Mouse (Mus musculus) heart, embryonic 11.5 days (tissue): ENCODE measurements around the gene Gm10715. TPM values are rescaled to one million over a fixed set of nuclear protein-coding genes. Genes with fewer than 3 reads are reported as not detected.
"Not testable (repeated sequence)": the region's sequence is repeated elsewhere in the genome, so short reads cannot be mapped to it uniquely, and the experiment has no call there.

Experiments
- ATAC-seq: fragments of 200-750 bp; cut with Nextera tagmentation; replicated peaks from 2 replicates; pipeline ENCODE4 v1.8.0; 2017; ENCODE audit warnings: moderate library complexity; ENCODE audit not compliant: insufficient number of reproducible peaks, low FRiP score, low TSS enrichment
- H3K27ac ChIP-seq: fragments of 300-500 bp; sonication (generic); 2 replicates; pipeline ENCODE4 v1.5.1; 2014; ENCODE audit warnings: mild to moderate bottlenecking, low read depth, low read length
- H3K27me3 ChIP-seq: fragments of 300-500 bp; sonication (generic); 2 replicates; pipeline ENCODE4 v1.6.1; 2014; ENCODE audit warnings: mild to moderate bottlenecking, low read length, mixed read lengths; ENCODE audit not compliant: control insufficient read depth, insufficient read depth
- H3K36me3 ChIP-seq: fragments of 300-500 bp; sonication (generic); 2 replicates; pipeline ENCODE4 v1.6.1; 2014; ENCODE audit warnings: mild to moderate bottlenecking, low read length, moderate library complexity, mixed read lengths; ENCODE audit not compliant: control insufficient read depth, insufficient read depth
- H3K4me1 ChIP-seq: fragments of 300-500 bp; sonication (generic); 2 replicates; pipeline ENCODE4 v1.6.1; 2014; ENCODE audit warnings: low read length; ENCODE audit not compliant: control insufficient read depth, insufficient read depth
- H3K4me2 ChIP-seq: fragments of 300-500 bp; sonication (generic); 2 replicates; pipeline ENCODE4 v1.6.1; 2014; ENCODE audit warnings: mild to moderate bottlenecking, moderate library complexity
- H3K4me3 ChIP-seq: fragments of 300-500 bp; sonication (generic); 2 replicates; pipeline ENCODE4 v1.5.1; 2014; ENCODE audit warnings: low read depth, low read length
- H3K9ac ChIP-seq: fragments of 300-500 bp; sonication (generic); 2 replicates; pipeline ENCODE4 v1.6.1; 2014; ENCODE audit warnings: mild to moderate bottlenecking, low read depth, low read length, moderate library complexity
- H3K9me3 ChIP-seq: fragments of 300-500 bp; sonication (generic); replicated peaks from 2 replicates; pipeline ENCODE4 v1.6.1; 2016; ENCODE audit warnings: low read length; ENCODE audit not compliant: control insufficient read depth
- WGBS: fragments of 180-500 bp; shearing (Covaris S2); extraction: QIAGEN DNeasy Blood & Tissue Kit; methylation state at CpG from one replicate; pipeline ENCODE4 v1.1.7; 2014; ENCODE audit not compliant: insufficient replicate concordance; 5-methylcytosine and 5-hydroxymethylcytosine counted together
- polyA plus RNA-seq: library from polyadenylated mRNA; unstranded; fragments of >200 nt; fragmentation: Nextera tagmentation; extraction: Ambion mirVana; gene quantifications from 2 replicates; pipeline ENCODE4 v1.2.1, GENCODE M21; 2014

Gm10715 gene
- polyA plus RNA-seq: not detected in 2 replicates

GRCm38 (mm10) chr9:3036577-3036976 is at the start of gene Gm10715:
Gene Gm10715 (plus strand): TSS chr9:3036877.
- H3K36me3 ChIP-seq, H3K9me3 ChIP-seq, H3K4me2 ChIP-seq, ATAC-seq, H3K4me3 ChIP-seq, H3K4me1 ChIP-seq, H3K27me3 ChIP-seq, H3K27ac ChIP-seq, H3K9ac ChIP-seq: not testable (repeated sequence)
- WGBS: 72% methylated on average over 6 of the region's 8 CpGs

DNA sequence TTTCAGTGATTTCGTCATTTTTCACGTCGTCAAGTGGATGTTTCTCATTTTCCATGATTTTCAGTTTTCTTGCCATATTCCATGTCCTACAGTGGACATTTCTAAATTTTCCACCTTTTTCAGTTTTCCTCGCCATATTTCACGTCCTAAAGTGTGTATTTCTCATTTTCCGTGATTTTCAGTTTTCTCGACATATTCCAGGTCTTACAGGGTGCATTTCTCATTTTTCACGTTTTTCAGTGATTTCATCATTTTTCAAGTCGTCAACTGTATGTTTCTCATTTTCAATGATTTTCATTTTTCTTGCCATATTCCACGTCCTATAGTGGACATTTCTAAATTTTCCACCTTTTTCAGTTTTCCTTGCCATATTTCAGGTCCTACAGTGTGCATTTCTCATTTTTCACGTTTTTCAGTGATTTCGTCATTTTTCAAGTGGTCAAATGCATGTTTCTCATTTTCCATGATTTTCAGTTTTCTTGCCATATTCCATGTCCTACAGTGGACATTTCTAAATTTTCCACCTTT is 36.2 kb upstream of the Gm10715 start, which contains the start of gene Gm10722:
TSS of gene Gm10722 (plus strand) at position 478 of the 528 bp plus-strand sequence.
- not testable (repeated sequence) for H3K36me3 ChIP-seq, H3K9me3 ChIP-seq, H3K27ac ChIP-seq, H3K4me3 ChIP-seq, H3K4me1 ChIP-seq, H3K4me2 ChIP-seq, ATAC-seq, H3K27me3 ChIP-seq, H3K9ac ChIP-seq
- WGBS: 57% methylated on average over 12 of the region's 12 CpGs

- not testable (repeated sequence) for H3K4me1 ChIP-seq, H3K36me3 ChIP-seq, H3K9ac ChIP-seq, H3K4me2 ChIP-seq, H3K27ac ChIP-seq, H3K4me3 ChIP-seq, ATAC-seq, H3K9me3 ChIP-seq, H3K27me3 ChIP-seq
- 62% methylated on average over 8 of the region's 8 CpGs for WGBS
Measured at GRCm38 (mm10) chr9:3001006-3001405, 35.7 kb upstream of the Gm10715 start.

DNA sequence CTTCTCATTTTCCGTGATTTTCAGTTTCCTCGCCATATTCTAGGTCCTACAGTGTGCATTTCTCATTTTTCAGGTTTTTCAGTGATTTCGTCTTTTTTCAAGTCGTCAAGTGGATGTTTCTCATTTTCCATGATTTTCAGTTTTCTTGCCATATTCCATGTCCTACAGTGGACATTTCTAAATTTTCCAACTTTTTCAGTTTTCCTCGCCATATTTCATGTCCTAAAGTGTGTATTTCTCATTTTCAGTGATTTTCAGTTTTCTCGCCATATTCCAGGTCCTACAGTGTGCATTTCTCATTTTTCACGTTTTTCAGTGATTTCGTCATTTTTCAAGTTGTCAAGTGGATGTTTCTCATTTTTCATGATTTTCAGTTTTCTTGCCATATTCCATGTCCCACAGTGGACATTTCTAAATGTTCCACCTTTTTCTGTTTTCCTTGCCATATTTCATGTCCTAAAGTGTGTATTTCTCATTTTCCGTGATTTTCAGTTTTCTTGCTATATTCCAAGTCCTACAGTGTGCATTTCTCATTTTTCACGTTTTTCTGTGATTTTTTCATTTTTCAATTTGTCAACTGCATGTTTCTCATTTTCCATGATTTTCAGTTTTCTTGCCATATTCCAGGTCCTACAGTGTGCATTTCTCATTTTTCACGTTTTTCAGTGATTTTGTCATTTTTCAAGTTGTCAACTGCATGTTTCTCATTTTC is 34.6 kb upstream of the Gm10715 start:
- ATAC-seq: peak; percentile 86
- not testable (repeated sequence) for H3K4me1 ChIP-seq, H3K9ac ChIP-seq, H3K9me3 ChIP-seq, H3K27ac ChIP-seq, H3K4me3 ChIP-seq, H3K36me3 ChIP-seq, H3K27me3 ChIP-seq, H3K4me2 ChIP-seq
- 48% methylated on average over 8 of the region's 11 CpGs for WGBS

DNA sequence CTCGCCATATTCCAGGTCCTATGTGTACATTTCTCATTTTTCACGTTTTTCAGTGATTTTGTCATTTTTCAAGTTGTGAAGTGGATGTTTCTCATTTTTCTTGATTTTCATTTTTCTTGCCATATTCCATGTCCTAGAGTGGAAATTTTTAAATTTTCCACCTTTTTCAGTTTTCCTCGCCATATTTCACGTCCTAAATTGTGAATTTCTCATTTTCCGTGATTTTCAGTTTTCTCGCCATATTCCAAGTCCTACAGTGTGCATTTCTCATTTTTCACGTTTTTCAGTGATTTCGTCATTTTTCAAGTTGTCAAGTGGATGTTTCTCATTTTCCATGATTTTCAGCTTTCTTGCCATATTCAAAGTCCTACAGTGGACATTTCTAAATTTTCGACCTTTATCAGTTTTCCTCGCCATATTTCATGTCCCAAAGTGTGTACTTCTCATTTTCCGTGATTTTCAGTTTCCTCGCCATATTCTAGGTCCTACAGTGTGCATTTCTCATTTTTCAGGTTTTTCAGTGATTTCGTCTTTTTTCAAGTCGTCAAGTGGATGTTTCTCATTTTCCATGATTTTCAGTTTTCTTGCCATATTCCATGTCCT is 33.8 kb upstream of the Gm10715 start, which contains the start of gene Gm11168:
TSS of gene Gm11168 (plus strand) at position 553 of the 603 bp plus-strand sequence.
- not testable (repeated sequence) for H3K4me2 ChIP-seq, ATAC-seq, H3K36me3 ChIP-seq, H3K4me3 ChIP-seq, H3K27me3 ChIP-seq, H3K9ac ChIP-seq, H3K9me3 ChIP-seq, H3K4me1 ChIP-seq, H3K27ac ChIP-seq
- WGBS: 61% methylated on average over 6 of the region's 14 CpGs

DNA sequence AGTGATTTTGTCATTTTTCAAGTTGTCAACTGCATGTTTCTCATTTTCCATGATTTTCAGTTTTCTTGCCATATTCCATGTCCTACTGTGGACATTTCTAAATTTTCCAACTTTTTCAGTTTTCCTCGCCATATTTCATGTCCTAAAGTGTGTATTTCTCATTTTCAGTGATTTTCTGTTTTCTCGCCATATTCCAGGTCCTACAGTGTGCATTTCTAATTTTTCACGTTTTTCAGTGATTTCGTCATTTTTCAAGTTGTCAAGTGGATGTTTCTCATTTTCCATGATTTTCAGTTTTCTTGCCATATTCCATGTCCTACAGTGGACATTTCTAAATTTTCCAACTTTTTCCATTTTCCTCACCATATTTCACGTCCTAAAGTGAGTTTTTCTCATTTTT is 30.5 kb upstream of the Gm10715 start:
- 0 out of 2 replicates have a peak, but pooled peaks have one; percentile 2 for ATAC-seq
- 69% methylated on average over 1 of the region's 5 CpGs for WGBS
- H3K9ac ChIP-seq, H3K9me3 ChIP-seq, H3K4me1 ChIP-seq, H3K27ac ChIP-seq, H3K27me3 ChIP-seq, H3K36me3 ChIP-seq, H3K4me3 ChIP-seq, H3K4me2 ChIP-seq: not testable (repeated sequence)

GRCm38 (mm10) chr9:3006636-3007035 is 30.0 kb upstream of the Gm10715 start:
- H3K4me1 ChIP-seq, H3K36me3 ChIP-seq, H3K27ac ChIP-seq, H3K4me2 ChIP-seq, H3K9ac ChIP-seq, H3K4me3 ChIP-seq, H3K27me3 ChIP-seq, H3K9me3 ChIP-seq: not testable (repeated sequence)
- peak; percentile 75 for ATAC-seq
- 65% methylated on average over 7 of the region's 8 CpGs for WGBS

DNA sequence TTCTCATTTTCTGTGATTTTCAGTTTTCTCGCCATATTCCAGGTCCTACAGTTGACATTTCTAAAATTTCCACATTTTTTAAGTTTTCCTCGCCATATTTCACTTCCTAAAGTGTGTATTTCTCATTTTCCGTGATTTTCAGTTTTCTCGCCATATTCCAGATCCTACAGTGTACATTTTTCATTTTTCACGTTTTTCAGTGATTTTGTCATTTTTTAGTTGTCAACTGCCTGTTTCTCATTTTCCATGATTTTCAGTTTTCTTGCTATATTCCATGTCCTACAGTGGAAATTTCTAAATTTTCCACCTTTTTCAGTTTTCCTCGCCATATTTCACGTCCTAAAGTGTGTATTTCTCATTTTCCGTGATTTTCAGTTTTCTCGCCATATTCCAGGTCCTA is 29.4 kb upstream of the Gm10715 start:
- not testable (repeated sequence) for H3K27ac ChIP-seq, H3K36me3 ChIP-seq, H3K9me3 ChIP-seq, H3K4me3 ChIP-seq, H3K4me2 ChIP-seq, H3K4me1 ChIP-seq, H3K9ac ChIP-seq, H3K27me3 ChIP-seq
- ATAC-seq: 0 out of 2 replicates have a peak, but pooled peaks have one; percentile 10
- 74% methylated on average over 7 of the region's 9 CpGs for WGBS
